Mouse (Mus musculus) G1E (cell line): ENCODE data around the gene Tmx4. TPM values are rescaled to one million over a fixed set of nuclear protein-coding genes. Genes with fewer than 3 reads are reported as not detected.

Experiments used
- ATAC-seq: 2 replicates; pipeline ENCODE4 v1.8.0; 2016; ENCODE audit warnings: mild to moderate bottlenecking; ENCODE audit not compliant: insufficient number of reproducible peaks, poor library complexity, low FRiP score, severe bottlenecking; ENCODE audit errors: extremely low read depth
- DNase-seq: peaks from one replicate; pipeline ENCODE4 v3.0.0; 2012; ENCODE audit warnings: low spot score
- H3K27me3 ChIP-seq: 2 replicates; pipeline ENCODE4 v1.6.1; 2012; ENCODE audit warnings: mild to moderate bottlenecking, low read length, inconsistent platforms; ENCODE audit not compliant: insufficient read depth
- H3K36me3 ChIP-seq: replicated peaks from 2 replicates; pipeline ENCODE3; 2012; ENCODE audit warnings: mild to moderate bottlenecking, inconsistent platforms
- H3K4me1 ChIP-seq: 2 replicates; pipeline ENCODE4 v1.6.1; 2012; ENCODE audit warnings: low read depth, low read length, inconsistent platforms, mixed read lengths; ENCODE audit not compliant: insufficient read depth
- H3K4me3 ChIP-seq: 2 replicates; pipeline ENCODE4 v1.5.1; 2012; ENCODE audit warnings: low read depth, mild to moderate bottlenecking, inconsistent platforms, low read length, moderate library complexity, mixed read lengths
- H3K9me3 ChIP-seq: replicated peaks from 2 replicates; pipeline ENCODE4 v1.6.1; 2012; ENCODE audit warnings: inconsistent platforms
- CTCF ChIP-seq: IDR thresholded peaks from 2 replicates; pipeline ENCODE4 v1.5.1; 2012; ENCODE audit warnings: low read depth, low read length, inconsistent platforms, mixed read lengths
- GATA1 ChIP-seq: IDR thresholded peaks from 2 replicates; pipeline ENCODE4 v1.6.1; 2012; ENCODE audit warnings: borderline replicate concordance, low read length, inconsistent platforms, mixed read lengths
- GATA2 ChIP-seq: IDR thresholded peaks from 2 replicates; pipeline ENCODE4 v1.6.1; 2012; ENCODE audit warnings: low read depth, low read length, inconsistent platforms, borderline replicate concordance
- POLR2AphosphoS5 ChIP-seq: IDR thresholded peaks from 2 replicates; pipeline ENCODE4 v1.6.1; 2012; ENCODE audit warnings: low read depth, low read length, inconsistent platforms; ENCODE audit not compliant: insufficient replicate concordance
- TAL1 ChIP-seq: conservative IDR thresholded peaks from 2 replicates; pipeline ENCODE4 v1.6.1; 2012; ENCODE audit warnings: low read depth, low read length, inconsistent platforms, mixed read lengths
- polyA plus RNA-seq: library from polyadenylated mRNA; stranded (reverse); fragments of >175 nt; gene quantifications from 2 replicates; pipeline ENCODE4 v1.2.3, GENCODE M21; 2012
- total RNA-seq, 2 experiments: library from RNA; stranded (forward) in 1 of 2; stranded (reverse) in 1 of 2; fragments of 200-1000 nt in 1 of 2; fragments of >200 nt in 1 of 2; fragmentation: Nextera tagmentation in 1 of 2; gene quantifications; 2 replicates each; pipeline ENCODE4 v1.2.3; 2014 to 2017

Gene Tmx4
- total and polyA plus RNA-seq, 3 experiments: 1.7 to 32.2 (median 27.8) TPM

DNA sequence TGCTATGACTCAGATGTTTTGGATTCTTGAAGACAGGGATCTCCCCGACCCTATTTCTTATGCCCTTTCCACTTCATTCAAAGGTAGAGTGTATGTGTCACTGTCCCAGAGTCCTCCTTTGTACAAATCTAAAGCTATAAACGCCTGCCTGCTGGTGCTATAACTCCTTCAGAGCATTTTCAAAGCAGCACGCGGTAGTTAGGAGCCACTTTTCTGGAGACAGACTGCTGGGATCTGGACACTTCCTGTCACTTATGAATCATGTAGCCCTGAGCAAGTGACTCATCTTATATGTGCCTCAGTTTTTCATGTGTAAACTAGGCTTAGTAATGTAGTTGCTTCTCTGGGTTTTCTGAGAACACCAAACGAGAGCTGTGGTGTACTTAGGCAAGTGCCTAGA lies 98.8 kb downstream of the Tmx4 start:
- no peak for TF ChIP-seq TAL1
- no peak for TF ChIP-seq GATA1
- TF ChIP-seq POLR2AphosphoS5: no peak
- no peak for TF ChIP-seq GATA2
- TF ChIP-seq CTCF: no peak
- DNase-seq: no peak
- Histone ChIP-seq H3K4me1 (no peaks in the 10 kb centered on the region), H3K36me3 (no peaks in the 10 kb centered on the region), H3K4me3 (no peak overlapping the region), H3K9me3 (no peaks in the 10 kb centered on the region), H3K27me3 (no peaks in the 10 kb centered on the region)
- no peak for ATAC-seq

GRCm38 (mm10) chr2:134544321-134545065 lies 99.5 kb downstream of the Tmx4 start:
- Histone ChIP-seq H3K27me3 (no peaks in the 10 kb centered on the region), H3K9me3 (no peaks in the 10 kb centered on the region), H3K4me3 (no peak overlapping the region), H3K4me1 (no peaks in the 10 kb centered on the region), H3K36me3 (no peaks in the 10 kb centered on the region)
- TF ChIP-seq GATA1 (no peak), POLR2AphosphoS5 (no peak), CTCF (no peak), GATA2 (no peak), TAL1 (no peak)
- DNase-seq (no peak), ATAC-seq (no peak)

Other genes with a start within 250 kb of the Tmx4 start
- gene Hao1, start 89.8 kb downstream of the Tmx4 start, total RNA-seq (2014; fragmentation: Nextera tagmentation): not detected in 2 replicates
- 0.17 TPM in 1 of 2 replicates, not detected in the other for gene Hao1, start 89.8 kb downstream of the Tmx4 start, total RNA-seq (2017)
- gene Hao1, start 89.8 kb downstream of the Tmx4 start, polyA plus RNA-seq: not detected in 2 replicates
- gene Plcb1, start 141.9 kb upstream of the Tmx4 start, total RNA-seq (2014; fragmentation: Nextera tagmentation): not detected in 2 replicates
- 0.16 and 0.41 TPM in 2 replicates for gene Plcb1, start 141.9 kb upstream of the Tmx4 start, total RNA-seq (2017)
- not detected in 2 replicates for gene Plcb1, start 141.9 kb upstream of the Tmx4 start, polyA plus RNA-seq